Mouse (Mus musculus): ENCODE data around the gene Adamts17.

DNA sequence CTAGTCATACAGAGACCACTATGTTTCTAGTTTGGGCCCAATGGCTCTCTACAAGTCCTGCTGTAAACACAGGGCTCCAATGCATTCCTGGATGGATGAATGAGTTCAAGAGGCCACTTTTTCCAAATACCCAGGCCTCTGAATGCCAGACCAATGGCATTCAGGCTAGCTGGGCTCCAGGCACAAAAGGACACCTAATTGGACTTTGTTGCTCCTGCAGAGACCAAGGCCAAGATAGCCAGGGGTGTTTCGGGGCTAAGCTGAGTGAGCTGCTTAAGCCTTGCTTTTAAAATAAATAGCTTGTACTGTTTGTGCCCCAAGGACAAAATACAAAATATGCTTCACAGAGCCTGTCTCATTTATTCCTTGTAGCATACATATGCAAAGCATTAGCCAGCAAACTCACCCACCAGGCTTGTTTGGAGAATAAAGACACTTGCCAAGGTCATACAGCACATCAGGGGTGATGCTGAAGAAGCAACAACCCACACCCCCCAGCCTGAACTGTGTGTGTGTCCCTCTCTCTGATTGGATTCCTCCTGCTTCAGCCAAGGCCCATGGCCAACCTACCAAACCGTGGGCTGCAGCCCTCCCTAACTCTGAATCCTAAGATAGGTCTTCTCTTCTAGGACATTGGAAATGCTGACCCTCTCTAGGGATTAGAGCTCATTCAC, 334.1 kb downstream of the Adamts17 start:
- TF ChIP-seq CTCF (IDR thresholded peaks at IDR 0.05; ENCODE audit: extremely low read depth, insufficient read length, insufficient replicate concordance, low read depth, low read length) (no peak), POLR2A (IDR thresholded peaks at IDR 0.05; ENCODE audit: low read depth, low read length) (no peak)
